Mouse (Mus musculus): Measurements from ENCODE around the gene Hist2h3c1. TPM values are rescaled to one million over a fixed set of nuclear protein-coding genes. Genes with fewer than 3 reads are reported as not detected.
"Not testable (repeated sequence)": the region's sequence is repeated elsewhere in the genome, so short reads cannot be mapped to it uniquely, and the experiment has no call there.

Gene Hist2h3c1
- polyA plus RNA-seq, 3 experiments from 2014 or later = not detected

DNA sequence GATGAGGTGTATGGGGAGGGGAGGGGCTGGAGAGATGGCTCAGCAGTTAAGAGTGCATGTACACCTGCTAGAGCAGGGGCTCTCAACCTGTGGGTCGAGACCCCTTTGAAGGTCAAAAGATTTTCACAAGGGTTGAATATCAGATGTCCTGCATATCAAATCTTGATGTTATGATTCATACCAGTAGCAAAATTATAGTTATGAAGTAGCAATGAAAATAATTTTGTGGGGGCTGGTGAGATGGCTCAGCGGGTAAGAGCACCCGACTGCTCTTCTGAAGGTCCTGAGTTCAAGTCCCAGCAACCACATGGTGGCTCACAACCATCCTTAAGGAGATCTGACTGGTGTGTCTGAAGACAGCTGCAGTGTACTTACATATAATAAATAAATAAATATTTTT lies 44.2 kb downstream of the Hist2h3c1 start:
- ATAC-seq = not testable (repeated sequence)

DNA sequence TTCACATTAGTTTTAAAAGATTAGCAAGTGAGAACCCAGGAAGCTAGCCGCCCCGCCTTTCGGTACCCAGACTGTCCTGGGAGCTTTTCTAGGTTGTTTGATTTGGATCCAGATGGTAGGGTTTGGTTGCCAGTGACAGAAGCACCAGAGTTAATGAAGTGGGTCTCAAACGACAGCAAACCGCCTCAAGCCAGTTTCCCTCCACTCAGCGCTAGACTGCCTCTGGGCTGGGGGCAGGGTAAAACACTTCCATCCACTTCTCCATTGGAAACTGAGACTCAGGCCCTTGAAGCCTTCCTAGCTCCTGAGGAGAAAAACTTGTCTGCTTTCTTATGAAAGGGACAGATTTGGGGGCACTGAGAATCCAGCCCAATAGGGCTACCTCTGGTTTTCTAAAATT lies 46.2 kb downstream of the Hist2h3c1 start:
- ATAC-seq = no peak

DNA sequence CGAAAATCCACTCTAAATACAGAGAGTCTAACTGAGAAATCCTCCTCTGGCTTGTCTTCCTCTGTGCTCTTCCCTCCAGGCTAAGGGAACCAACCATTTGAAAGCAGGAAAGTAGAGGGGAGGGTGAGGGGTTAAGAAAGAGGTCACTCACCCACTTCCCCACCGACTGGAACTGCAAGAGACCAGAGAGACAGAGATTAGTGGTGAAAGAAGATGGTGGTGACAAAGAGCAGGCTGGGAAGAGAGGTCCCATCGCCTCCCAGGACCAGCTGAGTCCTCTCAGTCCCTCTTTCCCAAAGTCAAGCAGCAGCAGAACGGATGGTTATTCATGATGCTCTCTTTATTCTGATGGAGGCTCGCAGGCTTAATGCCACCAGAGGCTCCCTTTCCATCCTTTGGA lies 46.9 kb downstream of the Hist2h3c1 start:
- ATAC-seq = no peak

DNA sequence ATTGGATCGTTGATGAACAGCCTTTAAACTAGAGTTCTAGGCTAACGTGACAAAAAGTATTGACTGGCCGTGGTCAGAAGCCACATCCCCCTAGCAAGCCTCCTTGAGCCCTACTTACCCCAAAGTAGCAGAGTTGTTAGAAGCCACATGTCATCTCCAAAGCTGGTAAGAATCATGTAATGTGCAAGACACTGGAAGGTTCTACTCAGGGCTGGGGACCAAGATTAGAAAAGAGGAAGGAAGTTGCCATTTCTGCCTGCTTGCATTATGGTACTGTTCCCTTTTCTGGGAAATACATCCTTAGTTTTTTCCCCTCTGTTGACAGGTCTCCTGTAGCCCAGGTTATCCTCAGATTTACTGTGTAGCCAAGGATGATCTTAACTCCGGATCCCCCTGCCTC lies 47.3 kb downstream of the Hist2h3c1 start, which contains the start of gene Fcgr1:
TSS of gene Fcgr1 (minus strand) at position 183 of the 400 bp plus-strand sequence.
- no peak for ATAC-seq

Other genes with a start within 250 kb of the Hist2h3c1 start
- 10 to 100 TPM; 21.2 to 23.9 (median 23.9) TPM for gene Vps45, start 188.2 kb upstream of the Hist2h3c1 start, polyA plus RNA-seq (2017; shearing (Covaris generic))
- 10 to 100 TPM in 1 of 3 experiments, 1 to 10 TPM in 2; 7.4 to 13.1 (median 9.9) TPM for gene Otud7b, start 142.2 kb upstream of the Hist2h3c1 start, polyA plus RNA-seq (2017; shearing (Covaris generic))
- gene Mtmr11, start 84.7 kb upstream of the Hist2h3c1 start, polyA plus RNA-seq (2017; shearing (Covaris generic)) = 1 to 10 TPM; 1.8 to 2.6 (median 2.0) TPM
- gene Sf3b4, start 74.4 kb upstream of the Hist2h3c1 start, polyA plus RNA-seq (2017; shearing (Covaris generic)) = 10 to 100 TPM; 53.4 to 82.6 (median 56.6) TPM
- gene Sv2a, start 65.5 kb upstream of the Hist2h3c1 start, polyA plus RNA-seq (2017; shearing (Covaris generic)) = 1 to 10 TPM; 1.2 to 1.5 (median 1.4) TPM
- 10 to 100 TPM; 23.4 to 36.1 (median 32.1) TPM for gene Bola1, start 27.0 kb upstream of the Hist2h3c1 start, polyA plus RNA-seq (2017; shearing (Covaris generic))
- 1 to 10 TPM in 1 of 3 experiments, not detected in 2; 1.4 TPM for gene Hist2h2ab, start 26.8 kb upstream of the Hist2h3c1 start, polyA plus RNA-seq (2017; shearing (Covaris generic))
- gene Hist2h2ac, start 25.8 kb upstream of the Hist2h3c1 start, polyA plus RNA-seq (2017; shearing (Covaris generic)) = 10 to 100 TPM in 1 of 3 experiments, 1 to 10 TPM in 2; 7.4 to 11.6 (median 8.1) TPM
- gene Hist2h2be, start 25.6 kb upstream of the Hist2h3c1 start, polyA plus RNA-seq (2017; shearing (Covaris generic)) = 1 to 10 TPM in 2 of 3 experiments, under 1 TPM in 1; 0.38 to 2.2 (median 2.0) TPM
- 1 to 10 TPM in 1 of 3 experiments, not detected in 2; 1.5 TPM for gene Hist2h3c2, start 7.6 kb upstream of the Hist2h3c1 start, polyA plus RNA-seq (2017; shearing (Covaris generic))
- gene Hist2h2aa2, start 6.4 kb upstream of the Hist2h3c1 start, polyA plus RNA-seq (2017; shearing (Covaris generic)) = 100 to 1,000 TPM in 1 of 3 experiments, 10 to 100 TPM in 2; 36.1 to 104 (median 53.6) TPM
- gene Hist2h2aa1, start 1.2 kb upstream of the Hist2h3c1 start, polyA plus RNA-seq (2017; shearing (Covaris generic)) = 10 to 100 TPM in 2 of 3 experiments, 1 to 10 TPM in 1; 9.6 to 22.0 (median 11.1) TPM
- gene Hist2h4, start 16.6 kb downstream of the Hist2h3c1 start, polyA plus RNA-seq (2017; shearing (Covaris generic)) = 1 to 10 TPM; 1.3 to 7.4 (median 5.9) TPM
- gene Hist2h3b, start 22.0 kb downstream of the Hist2h3c1 start, polyA plus RNA-seq (2017; shearing (Covaris generic)) = 10 to 100 TPM in 1 of 3 experiments, 1 to 10 TPM in 2; 4.8 to 44.5 (median 9.0) TPM
- 10 to 100 TPM in 2 of 3 experiments, 1 to 10 TPM in 1; 5.7 to 28.2 (median 20.9) TPM for gene Hist2h2bb, start 23.1 kb downstream of the Hist2h3c1 start, polyA plus RNA-seq (2017; shearing (Covaris generic))
- under 1 TPM in 1 of 3 experiments, not detected in 2; 0.43 TPM for gene Fcgr1, start 47.3 kb downstream of the Hist2h3c1 start, polyA plus RNA-seq (2017; shearing (Covaris generic))
- not detected for gene BC107364, start 205.6 kb downstream of the Hist2h3c1 start, polyA plus RNA-seq (2017; shearing (Covaris generic))